Mouse (Mus musculus) brown adipose tissue, adult 24 weeks (tissue): Measurements from ENCODE around the gene Tob2. TPM values are rescaled to one million over a fixed set of nuclear protein-coding genes. Genes with fewer than 3 reads are reported as not detected.

Source experiments
- H3K27ac ChIP-seq: fragments of 200-500 bp; replicated peaks from 2 replicates; pipeline ENCODE4 v1.5.1; 2012; ENCODE audit warnings: low read depth, mild to moderate bottlenecking, low read length
- H3K4me1 ChIP-seq: fragments of 200-500 bp; 2 replicates; pipeline ENCODE4 v1.6.1; 2012; ENCODE audit warnings: low read length, mixed read lengths; ENCODE audit not compliant: control insufficient read depth, insufficient read depth, insufficient read length
- H3K4me3 ChIP-seq: fragments of 200-500 bp; 2 replicates; pipeline ENCODE4 v1.5.1; 2012; ENCODE audit warnings: low read depth, mild to moderate bottlenecking, low read length, moderate library complexity; ENCODE audit not compliant: insufficient read depth
- polyA plus RNA-seq: library from polyadenylated mRNA; stranded (reverse); fragments of >200 nt; gene quantifications from 2 replicates; pipeline ENCODE4 v1.2.4, GENCODE M21; 2012; ENCODE audit not compliant: missing spikeins, insufficient read depth, insufficient read length

Gene Tob2
- polyA plus RNA-seq, 1 experiment = 79.0 TPM

GRCm38 (mm10) chr15:81803425-81803951, 55.1 kb downstream of the Tob2 start:
- no peak overlapping the region for H3K27ac ChIP-seq
- peak overlapping the region; percentile 65 for H3K4me3 ChIP-seq
- H3K4me1 ChIP-seq = peaks cover 23% of the 10 kb centered on the region

GRCm38 (mm10) chr15:81802941-81803351, 55.6 kb downstream of the Tob2 start:
- Histone ChIP-seq H3K27ac (peak overlapping the region; percentile 26), H3K4me3 (peak overlapping the region; percentile 65), H3K4me1 (peaks cover 23% of the 10 kb centered on the region)

- H3K4me1 ChIP-seq = peaks cover 23% of the 10 kb centered on the region
- peak within 1 kb of the TSS; percentile 65 for H3K4me3 ChIP-seq
- peak within 1 kb of the TSS; percentile 41 for H3K27ac ChIP-seq
Observed at GRCm38 (mm10) chr15:81802001-81802890, 56.4 kb downstream of the Tob2 start, which contains the start of gene Tef. Gene Tef (plus strand): TSS chr15:81802421.

- Histone ChIP-seq H3K4me1 (peaks cover 16% of the 10 kb centered on the region), H3K4me3 (no peak overlapping the region), H3K27ac (no peak overlapping the region)
Observed at GRCm38 (mm10) chr15:81800391-81800790, 58.2 kb downstream of the Tob2 start.

GRCm38 (mm10) chr15:81798421-81798820, 60.2 kb downstream of the Tob2 start:
- Histone ChIP-seq H3K27ac (no peak overlapping the region), H3K4me3 (no peak overlapping the region)

More at GRCm38 (mm10) chr15:81798421-81798820, 60.2 kb downstream of the Tob2 start:
- H3K4me1 ChIP-seq = peaks cover 9% of the 10 kb centered on the region; the same call in 1 of the 2 replicates

Other genes starting within 250 kb of the Tob2 start
- 6.4 and 7.0 TPM in 2 replicates for gene L3mbtl2, start 194.9 kb downstream of the Tob2 start, polyA plus RNA-seq
- gene Chadl, start 161.5 kb downstream of the Tob2 start, polyA plus RNA-seq = 3.3 and 6.2 TPM in 2 replicates
- 25.1 and 32.4 TPM in 2 replicates for gene Zc3h7b, start 113.7 kb downstream of the Tob2 start, polyA plus RNA-seq
- 15.0 and 18.8 TPM in 2 replicates for gene Rangap1, start 113.3 kb downstream of the Tob2 start, polyA plus RNA-seq
- 33.0 and 53.3 TPM in 2 replicates for gene Tef, start 56.4 kb downstream of the Tob2 start, polyA plus RNA-seq
- gene Phf5a, start 13.1 kb upstream of the Tob2 start, polyA plus RNA-seq = 42.4 and 46.3 TPM in 2 replicates
- gene Aco2, start 13.5 kb upstream of the Tob2 start, polyA plus RNA-seq = 3,633 and 4,102 TPM in 2 replicates
- 2.8 and 13.2 TPM in 2 replicates for gene Polr3h, start 67.4 kb upstream of the Tob2 start, polyA plus RNA-seq
- not detected in 2 replicates for gene Csdc2, start 78.0 kb upstream of the Tob2 start, polyA plus RNA-seq
- 86.8 and 130 TPM in 2 replicates for gene Pmm1, start 102.1 kb upstream of the Tob2 start, polyA plus RNA-seq
- gene 1700029P11Rik, start 121.7 kb upstream of the Tob2 start, polyA plus RNA-seq = not detected in 2 replicates
- 119 and 145 TPM in 2 replicates for gene Xrcc6, start 129.0 kb upstream of the Tob2 start, polyA plus RNA-seq
- gene Desi1, start 175.1 kb upstream of the Tob2 start, polyA plus RNA-seq = 5.1 and 9.2 TPM in 2 replicates
- 88.5 and 124 TPM in 2 replicates for gene Snu13, start 188.8 kb upstream of the Tob2 start, polyA plus RNA-seq
- not detected in 2 replicates for gene 4930407I10Rik, start 200.4 kb upstream of the Tob2 start, polyA plus RNA-seq
- gene Mei1, start 211.2 kb upstream of the Tob2 start, polyA plus RNA-seq = not detected in 2 replicates